Mouse (Mus musculus): Measurements from ENCODE around the gene Olfr19. TPM values are rescaled to one million over a fixed set of nuclear protein-coding genes. Genes with fewer than 3 reads are reported as not detected.

Olfr19 gene
- polyA plus RNA-seq (2012; rRNA removed) = not detected in 2 replicates

DNA sequence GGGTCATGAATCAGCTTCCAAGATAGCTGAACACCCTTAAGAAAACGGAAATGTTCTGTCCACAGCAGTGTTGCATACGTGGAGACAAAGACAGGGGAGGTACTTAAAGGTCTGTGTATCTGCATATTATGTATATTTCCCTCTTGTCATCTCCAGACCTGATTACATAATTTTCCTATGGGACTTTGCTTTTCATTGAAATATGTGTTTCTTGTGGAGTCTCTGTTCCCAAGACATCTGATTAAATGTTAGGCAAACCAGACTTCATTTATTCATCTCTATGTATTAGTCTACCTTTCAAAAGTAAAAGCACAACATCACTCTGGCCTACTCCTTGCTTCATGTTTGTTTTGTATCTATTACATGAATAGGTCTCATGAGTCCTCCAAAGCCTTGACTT is at the start of gene Olfr19:
TSS of gene Olfr19 (minus strand) at position 101 of the 400 bp plus-strand sequence.

Other genes with a start within 250 kb of the Olfr19 start
- gene Fgd4, start 75.9 kb downstream of the Olfr19 start, polyA plus RNA-seq (2012; rRNA removed) = 10.2 and 10.8 TPM in 2 replicates
- 0.88 and 0.95 TPM in 2 replicates for gene Spag6l, start 153.1 kb upstream of the Olfr19 start, polyA plus RNA-seq (2012; rRNA removed)
- 0.17 and 0.21 TPM in 2 replicates for gene Igll1, start 187.6 kb upstream of the Olfr19 start, polyA plus RNA-seq (2012; rRNA removed)
- gene Top3b, start 194.3 kb upstream of the Olfr19 start, polyA plus RNA-seq (2012; rRNA removed) = 69.6 and 95.0 TPM in 2 replicates
- gene Vpreb1, start 194.4 kb upstream of the Olfr19 start, polyA plus RNA-seq (2012; rRNA removed) = 1.6 and 2.2 TPM in 2 replicates
- 18.2 and 27.4 TPM in 2 replicates for gene Ppm1f, start 220.1 kb upstream of the Olfr19 start, polyA plus RNA-seq (2012; rRNA removed)